Mouse (Mus musculus): Measurements from ENCODE around the gene Srsf1. TPM values are rescaled to one million over a fixed set of nuclear protein-coding genes. Genes with fewer than 3 reads are reported as not detected.

The Srsf1 gene
- polyA plus RNA-seq, 1 experiment: 547 TPM

DNA sequence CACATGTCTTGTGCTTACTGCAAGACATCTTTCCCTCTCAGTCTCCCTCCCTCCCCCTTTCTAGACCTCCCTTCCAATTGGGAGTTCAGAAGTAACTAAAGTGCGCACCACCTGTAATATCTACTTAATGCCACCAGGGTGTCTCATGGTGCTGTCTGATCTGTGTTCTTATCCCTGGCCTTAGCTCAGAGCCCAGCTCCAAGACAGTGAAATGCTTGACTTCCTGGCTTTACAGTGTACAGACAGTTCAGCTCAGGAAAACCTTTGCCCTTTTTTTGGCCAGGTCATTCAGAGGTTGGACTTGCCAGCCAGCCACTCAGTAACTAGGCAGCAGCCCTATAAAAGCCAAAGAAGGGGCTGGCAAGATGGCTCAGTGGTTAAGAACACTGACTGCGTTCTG, 12.0 kb downstream of the Srsf1 start:
- Histone ChIP-seq H3K27me3 (ENCODE audit: control insufficient read depth, insufficient read depth, low read length, poor library complexity, severe bottlenecking) (no peaks in the 10 kb centered on the region), H3K27ac (ENCODE audit: insufficient read depth, low read length) (no peak overlapping the region), H3K9me3 (replicated peaks; ENCODE audit: control insufficient read depth, insufficient read depth, low read length, poor library complexity, severe bottlenecking) (no peaks in the 10 kb centered on the region), H3K4me3 (ENCODE audit: low read depth, low read length) (no peak overlapping the region), H3K9ac (ENCODE audit: low read depth, poor library complexity, severe bottlenecking) (no peak overlapping the region), H3K4me1 (ENCODE audit: control insufficient read depth, insufficient read depth, low read length) (no peaks in the 10 kb centered on the region), H3K36me3 (ENCODE audit: control insufficient read depth, insufficient read depth, low read length, poor library complexity, severe bottlenecking) (no peaks in the 10 kb centered on the region)
- no peak for TF ChIP-seq EP300 (IDR thresholded peaks at IDR 0.05; ENCODE audit: insufficient read depth, low read depth, low read length)
- peak; percentile 37 for TF ChIP-seq CTCF (IDR thresholded peaks at IDR 0.05; ENCODE audit: low read depth, low read length)

DNA sequence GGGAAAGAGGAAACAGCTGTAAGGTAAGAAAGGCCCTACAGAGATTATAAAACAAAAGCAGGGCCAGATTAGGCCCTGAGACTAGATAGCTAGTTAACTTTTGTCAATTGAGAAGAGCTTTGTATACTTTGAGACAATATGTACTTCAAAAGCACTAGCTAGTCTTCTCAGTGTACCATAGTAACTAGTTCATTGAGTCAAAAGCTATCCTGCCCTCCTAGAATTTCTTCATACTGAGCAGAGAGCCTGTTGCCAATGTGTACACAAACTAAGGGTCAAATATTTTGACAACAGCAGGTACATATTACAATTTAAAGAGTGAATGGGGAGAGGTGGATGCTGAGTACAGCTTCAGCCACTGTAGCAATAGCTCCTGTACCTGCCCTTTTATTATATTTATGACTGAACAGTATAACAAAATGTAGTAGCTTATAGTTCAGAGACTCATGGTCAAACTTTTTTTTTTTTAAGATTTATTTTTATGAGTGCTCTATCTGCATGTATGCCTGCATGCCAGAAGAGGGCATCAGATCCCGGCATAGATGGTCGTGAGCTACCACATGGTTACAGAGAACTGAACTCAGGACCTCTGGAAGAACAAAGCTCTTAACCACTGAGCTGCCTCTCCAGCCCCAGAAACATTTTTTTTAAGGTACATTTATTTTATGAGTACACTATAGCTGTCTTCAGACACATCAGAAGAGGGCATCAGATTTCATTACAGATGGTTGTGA, 14.9 kb downstream of the Srsf1 start:
- Histone ChIP-seq H3K36me3 (ENCODE audit: control insufficient read depth, insufficient read depth, low read length, poor library complexity, severe bottlenecking) (no peaks in the 10 kb centered on the region), H3K27me3 (ENCODE audit: control insufficient read depth, insufficient read depth, low read length, poor library complexity, severe bottlenecking) (no peaks in the 10 kb centered on the region), H3K9me3 (replicated peaks; ENCODE audit: control insufficient read depth, insufficient read depth, low read length, poor library complexity, severe bottlenecking) (no peaks in the 10 kb centered on the region), H3K27ac (ENCODE audit: insufficient read depth, low read length) (no peak overlapping the region), H3K4me3 (ENCODE audit: low read depth, low read length) (no peak overlapping the region), H3K4me1 (ENCODE audit: control insufficient read depth, insufficient read depth, low read length) (no peaks in the 10 kb centered on the region), H3K9ac (ENCODE audit: low read depth, poor library complexity, severe bottlenecking) (no peak overlapping the region)
- TF ChIP-seq POLR2A (IDR thresholded peaks at IDR 0.05; ENCODE audit: insufficient read depth, low read length) (no peak), CTCF (IDR thresholded peaks at IDR 0.05; ENCODE audit: low read depth, low read length) (no peak), EP300 (IDR thresholded peaks at IDR 0.05; ENCODE audit: insufficient read depth, low read depth, low read length) (no peak)

DNA sequence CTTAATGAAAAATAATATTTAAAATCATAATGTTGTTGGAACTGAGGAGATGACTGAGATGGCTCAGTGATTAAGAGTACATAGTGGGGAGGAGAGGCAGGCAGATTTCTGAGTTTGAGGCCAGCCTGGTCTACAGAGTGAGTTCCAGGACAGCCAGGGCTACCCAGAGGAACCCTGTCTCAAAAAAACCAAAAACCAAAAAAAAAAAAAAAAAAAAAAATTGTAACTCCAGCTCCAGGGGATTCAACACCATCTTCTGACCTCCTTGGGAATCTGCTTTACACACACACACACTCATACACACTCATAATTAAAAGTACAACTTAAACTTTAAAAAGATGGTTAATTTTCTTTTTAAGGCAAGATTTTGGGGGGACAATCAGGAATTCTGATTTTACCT, 18.6 kb downstream of the Srsf1 start:
- H3K27me3 ChIP-seq (ENCODE audit: control insufficient read depth, insufficient read depth, low read length, poor library complexity, severe bottlenecking): peaks cover 11% of the 10 kb centered on the region

DNA sequence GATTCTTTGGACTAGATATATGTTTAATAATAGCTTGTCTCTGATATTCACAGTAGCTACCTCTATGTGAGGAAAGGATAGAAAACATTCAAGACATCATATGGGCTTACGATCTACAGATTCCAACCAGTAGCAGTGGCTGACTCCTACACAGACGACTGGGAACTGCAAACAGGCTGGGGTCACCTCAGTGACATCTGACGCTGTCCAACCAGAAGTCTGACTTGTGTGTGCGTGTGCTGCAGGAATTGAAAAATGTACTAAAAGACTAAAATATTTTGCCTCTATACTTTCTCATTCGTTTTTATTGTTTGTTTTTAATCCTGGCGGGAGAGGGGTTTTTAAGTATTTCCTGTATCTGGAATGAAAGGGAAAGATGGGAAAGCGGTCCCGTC, 20.0 kb downstream of the Srsf1 start:
- H3K36me3 ChIP-seq (ENCODE audit: control insufficient read depth, insufficient read depth, low read length, poor library complexity, severe bottlenecking): no peaks in the 10 kb centered on the region
- H3K9ac ChIP-seq (ENCODE audit: low read depth, poor library complexity, severe bottlenecking): peak overlapping the region; percentile 99
- H3K4me3 ChIP-seq (ENCODE audit: low read depth, low read length): peak overlapping the region; percentile 80
- peaks cover 11% of the 10 kb centered on the region for H3K27me3 ChIP-seq (ENCODE audit: control insufficient read depth, insufficient read depth, low read length, poor library complexity, severe bottlenecking)
- no peak overlapping the region for H3K27ac ChIP-seq (ENCODE audit: insufficient read depth, low read length)
- TF ChIP-seq CTCF (IDR thresholded peaks at IDR 0.05; ENCODE audit: low read depth, low read length): no peak
- TF ChIP-seq POLR2A (IDR thresholded peaks at IDR 0.05; ENCODE audit: insufficient read depth, low read length): no peak
- TF ChIP-seq EP300 (IDR thresholded peaks at IDR 0.05; ENCODE audit: insufficient read depth, low read depth, low read length): no peak
- no peaks in the 10 kb centered on the region for H3K4me1 ChIP-seq (ENCODE audit: control insufficient read depth, insufficient read depth, low read length)
- H3K9me3 ChIP-seq (replicated peaks; ENCODE audit: control insufficient read depth, insufficient read depth, low read length, poor library complexity, severe bottlenecking): no peaks in the 10 kb centered on the region

More for the DNA sequence above, 18.6 kb downstream of the Srsf1 start:
- H3K27ac ChIP-seq (ENCODE audit: insufficient read depth, low read length): no peak overlapping the region
- H3K36me3 ChIP-seq (ENCODE audit: control insufficient read depth, insufficient read depth, low read length, poor library complexity, severe bottlenecking): no peaks in the 10 kb centered on the region
- H3K9me3 ChIP-seq (replicated peaks; ENCODE audit: control insufficient read depth, insufficient read depth, low read length, poor library complexity, severe bottlenecking): no peaks in the 10 kb centered on the region
- no peak overlapping the region for H3K9ac ChIP-seq (ENCODE audit: low read depth, poor library complexity, severe bottlenecking)
- no peaks in the 10 kb centered on the region for H3K4me1 ChIP-seq (ENCODE audit: control insufficient read depth, insufficient read depth, low read length)
- TF ChIP-seq CTCF (IDR thresholded peaks at IDR 0.05; ENCODE audit: low read depth, low read length): no peak
- TF ChIP-seq POLR2A (IDR thresholded peaks at IDR 0.05; ENCODE audit: insufficient read depth, low read length): no peak
- no peak for TF ChIP-seq EP300 (IDR thresholded peaks at IDR 0.05; ENCODE audit: insufficient read depth, low read depth, low read length)
- H3K4me3 ChIP-seq (ENCODE audit: low read depth, low read length): no peak overlapping the region

DNA sequence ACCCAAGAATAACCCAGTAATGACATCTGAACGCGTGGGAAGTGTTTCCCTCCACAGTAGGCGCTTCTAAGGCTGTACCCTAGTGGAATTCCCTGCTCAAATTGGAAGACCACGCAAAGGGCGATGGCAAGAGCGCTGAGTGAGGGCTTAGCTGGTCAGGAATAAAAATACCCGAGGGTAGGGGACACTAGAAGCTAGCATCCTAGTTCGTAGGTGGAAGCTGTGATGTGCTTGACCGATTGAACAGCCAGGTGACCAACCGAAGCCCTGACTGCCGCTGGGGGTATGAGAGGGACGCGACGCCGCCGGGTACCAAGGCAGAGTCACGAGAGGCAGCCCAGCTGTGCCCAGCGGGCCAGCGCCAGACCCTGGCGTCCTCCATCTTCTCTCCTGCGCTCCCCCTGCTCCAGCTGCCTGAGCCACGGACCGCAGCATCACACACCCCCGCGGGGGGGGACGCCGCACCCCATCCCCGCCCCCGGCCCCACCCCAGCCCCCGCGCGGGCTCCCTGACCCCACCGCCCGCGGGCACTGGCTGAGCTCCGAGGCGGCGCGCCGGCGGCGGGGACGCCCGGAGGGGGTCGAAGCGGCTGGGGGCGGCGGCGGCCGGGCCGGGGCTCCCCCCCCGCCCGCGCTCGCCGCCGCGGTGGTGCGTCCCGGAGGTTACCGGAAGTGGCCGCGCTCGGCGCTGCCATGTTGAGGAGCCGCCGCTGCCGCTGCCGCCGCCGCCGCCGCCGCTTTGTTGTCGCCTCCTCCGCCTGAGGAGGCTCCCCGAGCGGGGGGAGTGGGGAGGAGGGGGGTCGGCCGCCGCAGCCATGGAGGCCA, 20.6 kb downstream of the Srsf1 start, which contains the start of gene Vezf1:
Gene Vezf1 (plus strand): TSS at position 694 of the 825 bp plus-strand sequence.
- Histone ChIP-seq H3K4me3 (ENCODE audit: low read depth, low read length) (peak within 1 kb of the TSS; percentile 85), H3K9ac (ENCODE audit: low read depth, poor library complexity, severe bottlenecking) (peak within 1 kb of the TSS; percentile 99), H3K9me3 (replicated peaks; ENCODE audit: control insufficient read depth, insufficient read depth, low read length, poor library complexity, severe bottlenecking) (no peaks in the 10 kb centered on the region), H3K27ac (ENCODE audit: insufficient read depth, low read length) (no peak within 1 kb of the TSS), H3K4me1 (ENCODE audit: control insufficient read depth, insufficient read depth, low read length) (no peaks in the 10 kb centered on the region), H3K27me3 (ENCODE audit: control insufficient read depth, insufficient read depth, low read length, poor library complexity, severe bottlenecking) (peaks cover 11% of the 10 kb centered on the region), H3K36me3 (ENCODE audit: control insufficient read depth, insufficient read depth, low read length, poor library complexity, severe bottlenecking) (no peaks in the 10 kb centered on the region)
- no peak for TF ChIP-seq EP300 (IDR thresholded peaks at IDR 0.05; ENCODE audit: insufficient read depth, low read depth, low read length)
- no peak for TF ChIP-seq CTCF (IDR thresholded peaks at IDR 0.05; ENCODE audit: low read depth, low read length)
- TF ChIP-seq POLR2A (IDR thresholded peaks at IDR 0.05; ENCODE audit: insufficient read depth, low read length): no peak

Data from ES-Bruce4 (cell line).